Mouse (Mus musculus) activated CD4-positive, CD25-positive, alpha-beta regulatory T cell, adult 4 months (primary cell): ENCODE results near the gene Lif. TPM values are rescaled to one million over a fixed set of nuclear protein-coding genes. Genes with fewer than 3 reads are reported as not detected.

Source experiments
- ATAC-seq: one replicate; pipeline ENCODE4 v1.8.0; 2017
- polyA plus RNA-seq, 2 experiments: library from polyadenylated mRNA; unstranded; fragments of 100-300 nt; shearing (Covaris generic); gene quantifications; one replicate each; pipeline ENCODE4 v1.2.1; 2017

The Lif gene
- polyA plus RNA-seq, 2 experiments from 2014 or later: 2.9 to 6.6 TPM

GRCm38 (mm10) chr11:4262847-4263246, 5.5 kb downstream of the Lif start:
- ATAC-seq: no peak

DNA sequence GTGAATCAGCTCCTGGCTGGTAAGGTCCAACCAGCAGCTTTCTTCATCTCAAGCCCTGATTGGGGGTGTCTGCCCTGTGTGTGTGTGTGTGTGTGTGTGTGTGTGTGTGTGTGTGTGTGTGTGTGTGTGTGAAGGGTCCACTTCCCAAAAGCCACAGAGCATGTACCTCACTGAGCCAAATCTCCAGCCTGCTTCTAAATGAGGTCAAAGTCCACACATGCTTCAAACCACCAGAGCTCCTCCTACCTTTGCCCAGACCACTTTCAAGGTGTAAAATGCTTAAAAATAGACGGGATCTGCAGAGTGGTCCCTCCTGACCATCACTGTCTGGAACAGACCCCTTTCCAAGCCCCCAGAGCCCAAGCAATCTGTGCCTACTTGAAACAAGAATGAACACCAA, 5.9 kb downstream of the Lif start:
- ATAC-seq: no peak

DNA sequence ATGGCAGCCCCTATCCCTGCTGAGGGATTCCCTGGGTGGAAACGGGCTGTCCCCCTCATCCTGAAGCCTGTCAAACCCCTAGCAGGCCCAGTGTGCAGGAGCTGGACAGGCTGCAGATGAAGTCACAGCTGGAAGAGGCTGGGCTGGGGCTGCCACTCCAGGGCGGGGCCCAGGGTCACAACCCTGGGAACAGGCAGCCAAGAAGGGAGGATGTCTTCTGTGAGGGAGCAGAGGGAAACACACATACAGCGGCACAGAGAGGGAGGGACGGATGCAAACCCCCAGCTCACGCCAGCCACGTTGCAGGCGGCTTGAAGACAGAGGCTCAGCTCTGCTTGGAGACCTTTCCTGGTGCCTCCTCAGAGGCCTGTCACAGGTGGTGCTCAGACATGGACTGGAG, 6.7 kb downstream of the Lif start:
- ATAC-seq: no peak

GRCm38 (mm10) chr11:4266271-4267201, 9.2 kb downstream of the Lif start:
- no peak for ATAC-seq

DNA sequence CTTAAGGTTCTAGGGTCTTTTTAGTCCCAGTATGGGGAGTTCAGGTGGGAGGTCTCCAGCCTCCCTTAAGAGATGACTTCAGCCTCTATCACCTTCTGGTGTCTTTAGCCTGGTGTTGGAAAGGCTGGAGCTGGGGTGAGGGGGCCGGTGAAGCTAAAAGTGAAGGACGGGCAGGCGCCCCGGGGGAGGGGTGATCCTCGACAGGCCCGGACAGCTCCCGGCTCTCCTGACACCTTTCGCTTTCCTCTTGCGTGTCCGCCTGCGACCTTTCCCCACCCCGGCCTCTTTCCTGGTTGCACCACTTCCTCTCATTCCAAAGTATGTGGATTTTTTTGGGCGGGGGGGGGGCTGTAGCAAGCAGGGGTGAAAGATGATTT, 9.8 kb downstream of the Lif start:
- ATAC-seq: no peak

GRCm38 (mm10) chr11:4268500-4268899, 11.1 kb downstream of the Lif start:
- ATAC-seq: peak; percentile 76

- no peak for ATAC-seq
Measured at GRCm38 (mm10) chr11:4270744-4271459, 13.5 kb downstream of the Lif start.

DNA sequence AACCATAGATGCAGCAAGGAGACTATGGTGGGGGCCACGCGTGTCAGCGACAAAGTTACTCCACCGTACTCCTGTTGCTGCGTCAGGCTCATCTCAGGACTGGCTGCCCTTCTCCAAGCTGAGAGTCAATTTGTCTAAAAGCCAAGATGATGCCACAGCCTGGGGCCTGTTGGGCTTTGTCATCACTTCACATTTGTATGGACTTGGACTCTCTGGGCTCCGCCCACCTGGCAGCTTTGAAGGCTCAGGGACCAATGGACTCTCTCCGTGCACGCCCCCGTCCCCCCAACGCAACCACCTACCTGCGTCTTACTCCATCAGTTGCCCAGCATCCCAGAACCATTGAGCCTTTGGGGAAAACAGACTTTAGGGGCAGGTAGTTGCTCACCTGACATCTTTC, 14.2 kb downstream of the Lif start:
- no peak for ATAC-seq

DNA sequence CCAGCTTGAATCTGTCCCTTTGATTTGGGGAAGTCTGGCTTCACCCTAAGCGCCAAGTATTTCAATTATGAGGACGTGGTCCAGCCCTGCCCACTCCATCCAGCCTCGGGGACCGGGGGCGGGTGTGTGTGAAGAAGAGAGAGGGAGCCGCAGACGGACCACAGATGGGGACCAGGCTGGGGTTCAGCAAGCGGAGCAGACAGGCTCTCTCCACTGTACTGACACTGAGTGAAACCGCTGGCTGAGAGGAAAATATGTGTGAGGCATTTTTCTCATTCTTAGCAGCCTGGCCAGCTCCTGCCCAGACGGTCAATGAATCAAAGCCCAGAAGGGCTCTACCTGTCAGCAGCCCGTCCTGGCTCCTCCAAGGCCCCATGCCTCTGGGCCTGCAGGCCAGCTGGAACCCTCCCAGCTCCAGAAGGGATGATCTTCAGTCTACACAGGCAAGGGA, 19.1 kb downstream of the Lif start:
- ATAC-seq: no peak

GRCm38 (mm10) chr11:4279909-4280308, 22.6 kb downstream of the Lif start:
- ATAC-seq: no peak

GRCm38 (mm10) chr11:4281852-4282251, 24.5 kb downstream of the Lif start:
- no peak for ATAC-seq

- ATAC-seq: no peak
Measured at GRCm38 (mm10) chr11:4283627-4284026, 26.3 kb downstream of the Lif start.

- peak; percentile 97 for ATAC-seq
Measured at GRCm38 (mm10) chr11:4289280-4289679, 31.9 kb downstream of the Lif start.

GRCm38 (mm10) chr11:4291639-4292038, 34.3 kb downstream of the Lif start:
- ATAC-seq: no peak

DNA sequence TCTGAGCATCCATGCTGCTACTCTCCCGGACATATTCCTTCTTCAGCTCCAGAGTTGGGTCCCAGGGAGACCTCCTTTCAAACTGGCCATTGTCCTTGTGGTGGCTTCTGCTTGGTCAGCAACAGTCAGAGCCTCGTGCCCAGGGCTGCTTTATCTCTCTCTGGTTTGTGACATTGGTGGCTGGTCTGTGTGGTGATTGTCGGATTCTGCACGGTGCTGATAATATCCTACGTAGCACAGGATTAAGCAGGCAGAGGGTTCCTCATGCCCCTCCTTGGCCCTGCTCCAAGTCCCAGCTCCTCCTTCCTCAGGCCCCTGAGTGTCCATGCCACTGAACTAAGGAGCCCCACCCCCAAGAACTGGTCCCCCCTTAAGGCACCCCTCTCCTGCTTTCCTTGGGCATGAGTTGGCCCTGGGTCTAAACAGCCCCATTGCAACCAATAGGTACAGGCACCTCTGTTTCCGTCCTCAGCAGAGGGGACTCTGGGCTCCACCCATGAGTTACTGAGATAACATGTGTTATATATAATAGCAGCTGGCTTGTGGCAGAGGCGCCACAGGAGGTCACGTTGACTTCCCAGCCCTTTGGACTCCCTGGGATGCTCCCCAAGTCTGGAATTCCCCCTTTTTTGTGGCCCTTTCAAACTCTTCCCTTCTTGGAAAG, 35.0 kb downstream of the Lif start:
- no peak for ATAC-seq

GRCm38 (mm10) chr11:4292888-4293247, 35.5 kb downstream of the Lif start:
- ATAC-seq: no peak

DNA sequence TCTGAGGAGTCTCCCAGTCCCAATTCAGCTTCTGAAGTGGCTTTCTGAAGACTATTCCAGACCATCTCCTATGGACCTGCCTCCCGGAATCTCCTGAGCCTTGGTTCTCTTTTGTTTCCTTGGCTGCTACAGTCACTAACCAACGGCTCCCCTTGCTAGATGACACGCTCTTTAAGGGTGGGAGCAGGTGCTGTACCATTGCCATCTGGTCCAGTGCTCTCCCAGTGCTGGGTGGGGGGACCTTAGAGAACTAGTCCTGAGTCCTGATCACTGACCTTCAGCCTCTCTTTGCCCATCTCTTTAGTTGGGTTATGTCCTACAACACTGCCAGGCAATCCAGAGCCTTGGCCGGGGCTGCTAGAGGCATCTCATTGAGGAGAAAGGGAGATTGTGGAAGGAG, 36.1 kb downstream of the Lif start:
- no peak for ATAC-seq

GRCm38 (mm10) chr11:4294047-4294446, 36.7 kb downstream of the Lif start:
- ATAC-seq: no peak

GRCm38 (mm10) chr11:4294495-4295351, 37.4 kb downstream of the Lif start:
- no peak for ATAC-seq

GRCm38 (mm10) chr11:4296610-4297275, 39.4 kb downstream of the Lif start:
- ATAC-seq: no peak

GRCm38 (mm10) chr11:4297753-4298152, 40.4 kb downstream of the Lif start:
- ATAC-seq: no peak

DNA sequence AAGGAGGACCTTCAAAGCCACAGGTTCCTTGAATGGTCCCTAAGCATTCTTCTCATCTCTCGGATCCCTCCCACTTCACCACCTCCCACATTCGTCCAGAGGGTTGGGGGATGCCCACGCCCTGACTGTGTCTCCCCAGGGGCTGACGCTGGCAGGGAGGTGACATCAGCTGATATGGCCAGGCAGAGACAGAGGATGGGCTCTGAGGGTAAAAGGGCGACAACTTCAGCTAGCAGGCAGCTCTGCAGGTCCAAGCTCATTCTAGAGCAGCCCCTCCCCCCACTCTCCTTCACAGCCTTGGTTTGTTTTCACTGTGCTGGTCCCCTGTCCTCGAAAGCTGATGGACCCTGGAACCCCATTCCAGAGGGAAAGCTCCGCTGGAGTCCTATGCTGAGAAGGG, 41.3 kb downstream of the Lif start:
- no peak for ATAC-seq
